In genomic region chr19:21738591-21739280, GRCm38 (mm10) we compare ENCODE assay signal across 9 mouse cellular contexts. TPM values are rescaled to one million over a fixed set of nuclear protein-coding genes. Genes with fewer than 3 reads are reported as not detected.
A peak's percentile ranks its signal among the peaks of the same experiment; 100 is the strongest.
DNase-seq lines count a peak whose midpoint lies in the region; ATAC-seq and TF ChIP-seq lines count a peak whose summit lies in the region.
"Had no signal": no experiment of that assay in that cellular context is flagged by ENCODE, and none has a peak within 500 bp of the region (broad histone marks: within the 10 kb centered on the region; RNA-seq: fewer than 3 reads in every experiment).

No protein-coding gene starts in this region.

- DNase-seq in heart, postnatal 10 days, result no peak
- DNase-seq in midbrain, postnatal 0 days (ENCODE audit: low spot score), result no peak
- DNase-seq in heart, postnatal 0 days (ENCODE audit: low spot score), result no peak
- no peak for DNase-seq in thymus, adult 18-20 months
- no peak for DNase-seq in layer of hippocampus, adult 11-12 months (ENCODE audit: low spot score)

- H3K9me3 ChIP-seq in heart, embryonic 12.5 days (replicated peaks), result no peaks in the 10 kb centered on the region
- no peaks in the 10 kb centered on the region for H3K9me3 ChIP-seq in midbrain, embryonic 13.5 days
- H3K9me3 ChIP-seq in midbrain, postnatal 0 days (ENCODE audit: low read length), result no peaks in the 10 kb centered on the region
- H3K9me3 ChIP-seq in heart, postnatal 0 days (replicated peaks; ENCODE audit: control insufficient read depth, low read length), result no peaks in the 10 kb centered on the region

- no peak for ATAC-seq in heart, embryonic 12.5 days (ENCODE audit: insufficient number of reproducible peaks, low FRiP score)
- ATAC-seq in midbrain, embryonic 13.5 days, result no peak
- ATAC-seq in midbrain, postnatal 0 days (ENCODE audit: low FRiP score), result no peak
- peak; percentile 24; the same call in 1 of the 2 replicates for ATAC-seq in heart, postnatal 0 days (ENCODE audit: insufficient read depth, low read depth)

- no peak for TF ChIP-seq EP300 in heart, postnatal 0 days (IDR thresholded peaks at IDR 0.05; ENCODE audit: low read depth)

- no peak overlapping the region for H3K4me3 ChIP-seq in heart, embryonic 12.5 days
- H3K4me3 ChIP-seq in midbrain, embryonic 13.5 days (replicated peaks), result no peak overlapping the region
- no peak overlapping the region for H3K4me3 ChIP-seq in midbrain, postnatal 0 days (ENCODE audit: low read depth, low read length)
- H3K4me3 ChIP-seq in heart, postnatal 0 days (ENCODE audit: low read depth, low read length), result no peak overlapping the region
- no peak overlapping the region for H3K4me3 ChIP-seq in small intestine, adult 2 months (ENCODE audit: low read depth, low read length)
- H3K4me3 ChIP-seq: erythroblast, embryonic 14.5 days had no signal

- WGBS in heart, embryonic 12.5 days, result 85% methylated on average over 18 of the region's 18 CpGs
- 94% methylated on average over 18 of the region's 18 CpGs for WGBS in midbrain, embryonic 13.5 days
- WGBS in midbrain, postnatal 0 days, result 88% methylated on average over 18 of the region's 18 CpGs
- 82% methylated on average over 18 of the region's 18 CpGs for WGBS in heart, postnatal 0 days
- WGBS in small intestine, adult 2 months, result 82% methylated on average over 18 of the region's 18 CpGs

- no peak for TF ChIP-seq CTCF in midbrain, postnatal 0 days (IDR thresholded peaks at IDR 0.05)
- no peak for TF ChIP-seq CTCF in heart, postnatal 0 days (IDR thresholded peaks at IDR 0.05; ENCODE audit: low read depth)
- no peak for TF ChIP-seq CTCF in small intestine, adult 2 months (IDR thresholded peaks at IDR 0.05; ENCODE audit: extremely low read depth, insufficient read length, insufficient replicate concordance, low read depth, low read length)

- no peaks in the 10 kb centered on the region for H3K27me3 ChIP-seq in heart, embryonic 12.5 days (replicated peaks)
- no peaks in the 10 kb centered on the region; the same call in 1 of the 2 replicates for H3K27me3 ChIP-seq in midbrain, embryonic 13.5 days
- no peaks in the 10 kb centered on the region for H3K27me3 ChIP-seq in midbrain, postnatal 0 days (ENCODE audit: insufficient read depth, low read length)
- H3K27me3 ChIP-seq in heart, postnatal 0 days (ENCODE audit: control insufficient read depth, insufficient read depth, low read length), result no peaks in the 10 kb centered on the region
- H3K27me3 ChIP-seq in small intestine, adult 2 months (ENCODE audit: control insufficient read depth, insufficient read depth, low read length), result no peaks in the 10 kb centered on the region

- intact Hi-C loops in heart, postnatal 10 days (cut with DNase I), result loop anchor here (5.0 kb wide), 1 partner anchor 86 kb away; the partner anchor contains the start of genes 1110059E24Rik and Abhd17b

- H3K4me2 ChIP-seq in heart, embryonic 12.5 days, result no peak overlapping the region
- H3K4me2 ChIP-seq in midbrain, embryonic 13.5 days (replicated peaks), result no peak overlapping the region
- H3K4me2 ChIP-seq in midbrain, postnatal 0 days (ENCODE audit: low read depth, low read length, poor library complexity, severe bottlenecking), result no peak overlapping the region; the same call in 1 of the 2 replicates
- H3K4me2 ChIP-seq in heart, postnatal 0 days (ENCODE audit: low read depth, low read length), result 0 out of 2 replicates have a peak overlapping the region, but pooled peaks have one; percentile 54

- 0 out of 2 replicates have a peak, but pooled peaks cover 4% of the 10 kb centered on the region for H3K4me1 ChIP-seq in heart, embryonic 12.5 days (replicated peaks)
- H3K4me1 ChIP-seq in midbrain, embryonic 13.5 days (replicated peaks), result no peaks in the 10 kb centered on the region; the same call in 1 of the 2 replicates
- H3K4me1 ChIP-seq in midbrain, postnatal 0 days (ENCODE audit: insufficient read depth, low read length), result no peaks in the 10 kb centered on the region
- no peaks in the 10 kb centered on the region for H3K4me1 ChIP-seq in heart, postnatal 0 days (ENCODE audit: control insufficient read depth, insufficient read depth)
- no peaks in the 10 kb centered on the region; the same call in 1 of the 2 replicates for H3K4me1 ChIP-seq in small intestine, adult 2 months (ENCODE audit: control insufficient read depth, insufficient read depth, insufficient read length, low read length)

- H3K36me3 ChIP-seq in heart, embryonic 12.5 days, result no peaks in the 10 kb centered on the region
- H3K36me3 ChIP-seq in midbrain, embryonic 13.5 days, result no peaks in the 10 kb centered on the region
- H3K36me3 ChIP-seq in midbrain, postnatal 0 days (ENCODE audit: insufficient read depth, low read length), result no peaks in the 10 kb centered on the region
- no peaks in the 10 kb centered on the region for H3K36me3 ChIP-seq in heart, postnatal 0 days (replicated peaks; ENCODE audit: control insufficient read depth, insufficient read depth, low read length)
- H3K36me3 ChIP-seq in small intestine, adult 2 months (ENCODE audit: control insufficient read depth, insufficient read depth, low read length), result no peaks in the 10 kb centered on the region

- TF ChIP-seq POLR2A in small intestine, adult 2 months (IDR thresholded peaks at IDR 0.05; ENCODE audit: low read depth, low read length), result no peak

- peak overlapping the region; percentile 68 for H3K27ac ChIP-seq in heart, embryonic 12.5 days (ENCODE audit: poor library complexity, severe bottlenecking)
- peak overlapping the region; percentile 37; the same call in 1 of the 2 replicates for H3K27ac ChIP-seq in midbrain, embryonic 13.5 days
- H3K27ac ChIP-seq in midbrain, postnatal 0 days (ENCODE audit: low read depth, low read length), result no peak overlapping the region
- peak overlapping the region; percentile 70 for H3K27ac ChIP-seq in heart, postnatal 0 days (ENCODE audit: low read depth)
- H3K27ac ChIP-seq in small intestine, adult 2 months (ENCODE audit: insufficient read depth, low read depth, low read length), result 0 out of 2 replicates have a peak overlapping the region, but pooled peaks have one; percentile 5

- no peak overlapping the region for H3K9ac ChIP-seq in heart, embryonic 12.5 days
- no peak overlapping the region for H3K9ac ChIP-seq in midbrain, embryonic 13.5 days (replicated peaks)
- H3K9ac ChIP-seq in midbrain, postnatal 0 days (replicated peaks; ENCODE audit: low read length, poor library complexity, severe bottlenecking), result no peak overlapping the region
- no peak overlapping the region for H3K9ac ChIP-seq in heart, postnatal 0 days (replicated peaks; ENCODE audit: low read depth, low read length)

RNA-seq across cellular contexts. Expression of gene Cemip2, which starts 39.4 kb away (rescaled TPM):
- polyA plus RNA-seq in heart, embryonic 12.5 days (2016; fragmentation: Nextera tagmentation; extraction: Ambion mirVana), result 116 and 122 TPM in 2 replicates
- total RNA-seq in heart, postnatal 10 days (2021), result 10 to 100 TPM; 30.1 to 31.4 TPM
- polyA plus RNA-seq in midbrain, embryonic 13.5 days (2015; fragmentation: Nextera tagmentation; extraction: Ambion mirVana), result 73.8 and 76.2 TPM in 2 replicates
- 26.3 and 35.4 TPM in 2 replicates for total RNA-seq in midbrain, postnatal 0 days (2014; rRNA removed)
- 13.0 and 15.8 TPM in 2 replicates for polyA plus RNA-seq in midbrain, postnatal 0 days (2015; fragmentation: Nextera tagmentation; extraction: Ambion mirVana)
- 55.8 and 58.8 TPM in 2 replicates for total RNA-seq in heart, postnatal 0 days (2014; rRNA removed; ENCODE audit: low replicate concordance)
- 19.1 and 20.2 TPM in 2 replicates for polyA plus RNA-seq in heart, postnatal 0 days (2015; fragmentation: Nextera tagmentation; extraction: Ambion mirVana)
- polyA plus RNA-seq in small intestine, adult 2 months (2012; rRNA removed), result 2.0 and 3.8 TPM in 2 replicates
